Mouse (Mus musculus) lung, adult 2 months (tissue): ENCODE measurements around the gene Myh13.

Experiments
- CTCF ChIP-seq: fragments of 200-500 bp; IDR thresholded peaks from 2 replicates; pipeline ENCODE4 v1.5.1; 2011; ENCODE audit warnings: mild to moderate bottlenecking, low read length, control low read depth; ENCODE audit not compliant: insufficient read depth
- POLR2A ChIP-seq: fragments of 200-500 bp; IDR thresholded peaks from 2 replicates; pipeline ENCODE4 v1.6.1; 2011; ENCODE audit warnings: low read depth, mild to moderate bottlenecking, control low read depth, low read length, borderline replicate concordance; ENCODE audit errors: extremely low read depth

GRCm38 (mm10) chr11:67364551-67364950 lies 43.1 kb downstream of the Myh13 start:
- TF ChIP-seq CTCF (no peak), POLR2A (no peak)
